Mouse (Mus musculus): ENCODE data around the gene Cd37. TPM values are rescaled to one million over a fixed set of nuclear protein-coding genes. Genes with fewer than 3 reads are reported as not detected.

The Cd37 gene
- total RNA-seq, 1 experiment from 2014 or later, result 7.3 TPM

GRCm38 (mm10) chr7:45234922-45235571 is 3.9 kb downstream of the Cd37 start:
- DNase-seq, result peak; percentile 51

- DNase-seq, result no peak
Observed at GRCm38 (mm10) chr7:45234333-45234841, 4.5 kb downstream of the Cd37 start.

DNA sequence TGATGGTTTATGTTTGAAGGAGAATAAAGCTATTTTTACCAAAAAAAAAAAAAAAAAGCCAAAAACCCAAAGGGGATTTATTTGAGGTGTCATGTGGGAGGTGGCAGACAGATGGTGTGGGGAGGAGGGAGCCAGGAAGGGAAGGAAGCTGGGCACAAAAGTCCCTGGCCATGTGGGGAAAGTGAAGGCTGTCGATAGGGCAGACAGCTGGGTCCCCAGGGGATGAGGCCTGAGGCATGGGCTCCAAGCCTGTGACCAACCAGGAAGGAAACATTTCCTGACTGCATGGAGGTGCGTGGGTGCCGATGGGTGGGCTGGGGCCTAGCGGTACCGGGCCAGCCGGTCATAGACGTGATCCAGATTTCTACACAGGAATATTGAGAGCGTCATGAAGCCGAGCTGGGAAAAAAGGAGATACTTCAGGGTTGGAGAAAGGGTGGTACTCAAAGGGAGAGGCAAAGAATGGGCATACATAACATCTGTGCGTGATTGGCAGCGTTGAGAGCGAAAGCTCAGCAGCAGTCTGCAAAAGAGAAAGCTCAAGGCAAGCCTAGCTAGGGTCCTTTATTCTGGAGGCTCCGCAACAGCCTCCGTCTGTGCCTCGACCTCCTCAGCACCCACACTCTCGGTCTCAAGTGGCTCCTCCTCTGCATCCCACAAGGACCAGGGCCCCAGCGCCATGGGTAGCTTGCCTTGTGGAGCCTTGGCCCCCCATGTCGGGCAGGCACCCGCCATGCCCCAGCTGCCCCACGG is 5.2 kb downstream of the Cd37 start:
- DNase-seq, result no peak

DNA sequence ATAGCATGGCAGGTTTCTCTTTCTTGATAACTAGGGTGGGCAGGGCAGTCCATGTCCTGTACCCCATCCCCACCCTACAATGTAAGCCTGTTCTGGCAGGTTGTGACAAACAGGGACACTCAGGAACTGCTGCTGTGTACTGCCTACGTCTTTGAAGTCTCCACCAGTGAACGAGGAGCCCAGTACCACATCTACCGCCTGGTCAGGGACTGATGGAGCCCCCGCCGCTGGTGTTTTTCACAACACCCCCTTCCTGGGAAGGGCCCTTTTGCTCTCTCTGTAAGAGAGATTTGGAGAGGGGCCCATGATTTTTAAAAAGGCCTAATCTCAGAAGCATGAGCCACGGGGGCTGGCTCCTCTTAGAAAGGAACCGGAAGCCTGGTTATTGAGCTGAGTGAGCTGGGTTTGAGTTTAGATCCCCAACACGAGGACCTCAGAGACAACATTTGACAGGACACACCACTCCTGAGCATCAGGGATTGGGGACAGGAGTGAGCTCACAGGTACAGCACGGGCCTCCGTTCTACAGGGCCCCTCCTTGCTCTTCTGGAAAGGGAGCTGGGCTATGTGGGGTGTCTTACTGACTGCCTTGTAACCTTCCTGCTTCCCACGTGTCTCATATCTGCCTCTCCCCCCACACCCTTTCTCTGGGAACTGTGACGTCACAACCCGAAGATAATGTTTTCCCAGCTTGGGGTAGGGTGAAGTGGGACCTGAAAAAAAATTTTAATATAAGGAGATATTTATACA is 6.0 kb downstream of the Cd37 start:
- no peak for DNase-seq

DNA sequence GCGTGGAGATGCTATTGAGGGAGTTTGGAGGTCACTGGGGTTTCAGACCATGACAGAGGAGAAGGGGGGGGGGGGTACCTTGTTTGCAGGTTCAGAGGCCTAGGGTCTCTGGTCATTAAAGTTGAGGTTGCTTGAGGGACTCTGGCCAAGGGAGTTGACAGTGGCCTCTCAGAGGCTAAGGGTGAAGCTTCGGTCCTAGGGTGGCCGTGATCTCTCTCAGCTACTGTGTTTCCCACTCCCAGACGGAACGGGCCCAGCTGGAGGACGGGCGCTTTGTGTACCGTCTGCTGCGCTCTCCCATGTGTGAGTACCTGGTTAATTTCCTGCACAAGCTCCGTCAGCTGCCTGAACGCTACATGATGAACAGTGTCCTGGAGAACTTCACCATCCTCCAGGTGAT is 7.0 kb downstream of the Cd37 start:
- DNase-seq, result no peak

DNA sequence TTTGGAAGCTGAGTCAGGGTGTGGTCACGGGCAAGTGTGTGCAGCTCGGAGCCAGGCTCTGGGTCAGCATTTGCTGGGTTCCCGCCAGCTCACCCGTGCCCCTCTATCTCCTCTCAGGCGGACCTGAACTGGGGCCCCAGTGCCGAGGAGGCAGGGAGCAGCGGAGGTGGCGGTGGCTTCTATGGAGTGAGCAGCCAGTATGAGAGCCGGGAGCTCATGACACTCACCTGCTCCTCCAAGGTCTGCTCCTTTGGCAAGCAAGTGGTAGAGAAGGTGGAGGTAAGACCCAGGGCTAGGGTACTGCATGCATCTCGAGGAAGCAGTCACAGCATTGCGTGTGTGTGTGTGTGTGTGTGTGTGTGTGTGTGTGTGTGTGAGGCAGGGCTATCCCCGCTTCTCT is 7.7 kb downstream of the Cd37 start:
- no peak for DNase-seq

DNA sequence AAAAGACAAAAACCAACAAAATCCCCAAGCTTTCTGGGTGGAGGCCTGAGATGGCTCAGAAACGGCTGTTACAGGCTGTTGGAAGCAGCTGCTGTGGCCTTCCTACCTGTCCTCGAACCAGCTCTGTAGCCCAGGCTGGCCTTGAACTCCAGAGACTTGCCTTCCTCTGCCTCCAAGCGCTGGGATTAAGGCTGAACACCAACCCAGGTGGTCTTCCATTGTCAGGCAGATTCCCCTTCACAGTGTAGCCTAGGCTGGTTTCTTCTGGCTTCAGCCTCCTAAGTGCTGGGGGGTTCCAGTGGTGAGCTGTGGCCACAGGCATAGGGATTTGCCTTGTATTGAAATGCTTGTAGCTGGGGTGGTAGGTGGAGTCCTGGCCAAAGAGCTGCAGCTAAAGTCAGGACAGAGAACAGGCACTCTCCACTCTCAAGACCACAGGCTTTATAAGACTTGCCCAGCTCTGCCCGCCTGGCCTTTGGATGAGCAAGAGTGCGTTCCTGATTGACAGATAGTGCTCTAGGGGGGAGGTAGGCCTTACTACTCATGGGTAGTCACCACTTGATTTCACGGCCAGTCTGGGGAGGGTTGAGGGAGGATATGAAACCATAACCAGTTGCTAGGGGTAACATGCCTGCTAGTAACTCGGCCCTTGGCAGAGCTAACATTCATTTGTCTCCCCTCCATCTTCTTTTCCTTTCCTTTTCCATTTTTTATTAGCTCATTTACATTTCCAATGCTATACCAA is 9.3 kb downstream of the Cd37 start:
- no peak for DNase-seq

- DNase-seq, result no peak
Observed at GRCm38 (mm10) chr7:45229046-45229445, 9.9 kb downstream of the Cd37 start.

DNA sequence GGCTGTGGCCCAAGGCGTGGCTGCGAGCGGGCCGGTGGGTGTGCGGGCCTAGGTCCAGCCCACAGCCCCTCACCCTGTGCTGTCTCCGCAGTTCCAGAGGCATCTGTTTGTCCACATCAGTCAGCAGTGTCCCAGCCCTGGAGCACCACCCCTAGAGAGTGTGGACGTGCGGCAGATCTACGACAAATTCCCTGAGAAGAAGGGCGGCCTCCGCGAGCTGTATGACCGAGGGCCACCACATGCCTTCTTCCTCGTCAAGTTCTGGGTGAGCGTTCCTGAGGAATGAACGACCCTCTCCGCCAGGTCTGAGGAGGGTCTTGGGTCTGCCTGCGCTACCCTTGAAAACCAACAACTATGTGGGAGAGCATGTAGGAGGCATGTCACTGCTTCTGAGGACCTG is 10.4 kb downstream of the Cd37 start:
- DNase-seq, result no peak

- DNase-seq, result no peak
Observed at GRCm38 (mm10) chr7:45226421-45226820, 12.5 kb downstream of the Cd37 start.

GRCm38 (mm10) chr7:45224826-45225225 is 14.1 kb downstream of the Cd37 start:
- DNase-seq, result no peak

- DNase-seq, result no peak
Observed at GRCm38 (mm10) chr7:45221680-45222079, 17.2 kb downstream of the Cd37 start.

DNA sequence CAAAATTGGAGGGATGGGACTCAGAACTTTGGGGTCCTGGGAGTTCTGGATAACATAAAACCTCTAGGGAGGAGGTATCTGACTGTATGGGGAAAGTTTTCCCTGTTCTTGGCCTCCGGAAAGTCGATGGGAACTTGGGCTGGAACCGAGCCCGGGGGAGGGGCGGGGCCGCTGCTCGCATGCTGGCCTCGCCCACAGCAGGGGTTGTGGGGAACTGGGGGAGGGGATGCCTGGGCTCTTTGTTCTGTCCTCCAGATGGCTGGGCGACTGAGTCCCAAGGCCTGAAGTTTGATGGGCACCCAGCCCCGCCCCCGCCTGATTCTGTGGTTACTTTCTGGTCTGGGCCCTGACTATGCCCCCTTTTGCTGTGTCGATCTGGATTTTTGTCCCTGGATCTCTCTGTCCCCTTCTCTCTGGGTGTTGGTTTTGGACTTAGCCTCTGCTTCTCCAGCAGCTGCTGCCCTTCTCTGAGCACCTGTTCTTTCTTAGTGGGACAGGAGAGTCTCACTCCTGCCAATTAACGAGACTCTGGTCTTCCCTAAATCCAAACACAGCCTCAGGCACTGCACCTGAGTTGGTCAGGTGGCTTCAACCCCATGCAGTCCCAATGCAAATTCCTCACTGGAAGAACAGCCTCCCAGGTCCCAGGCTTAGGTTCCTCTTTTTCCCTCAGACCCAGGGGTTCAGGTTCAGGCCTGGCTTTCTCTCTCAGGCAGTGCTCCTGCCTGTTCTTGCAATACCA is 22.3 kb downstream of the Cd37 start:
- peak; percentile 74 for DNase-seq

GRCm38 (mm10) chr7:45215673-45216441 is 23.1 kb downstream of the Cd37 start, which contains the start of gene Tead2:
TSS of gene Tead2 (plus strand) at chr7:45215753.
- DNase-seq, result peak; percentile 76

GRCm38 (mm10) chr7:45213708-45214107 is 25.2 kb downstream of the Cd37 start:
- DNase-seq, result no peak

- DNase-seq, result no peak
Observed at GRCm38 (mm10) chr7:45212356-45212755, 26.6 kb downstream of the Cd37 start.

DNA sequence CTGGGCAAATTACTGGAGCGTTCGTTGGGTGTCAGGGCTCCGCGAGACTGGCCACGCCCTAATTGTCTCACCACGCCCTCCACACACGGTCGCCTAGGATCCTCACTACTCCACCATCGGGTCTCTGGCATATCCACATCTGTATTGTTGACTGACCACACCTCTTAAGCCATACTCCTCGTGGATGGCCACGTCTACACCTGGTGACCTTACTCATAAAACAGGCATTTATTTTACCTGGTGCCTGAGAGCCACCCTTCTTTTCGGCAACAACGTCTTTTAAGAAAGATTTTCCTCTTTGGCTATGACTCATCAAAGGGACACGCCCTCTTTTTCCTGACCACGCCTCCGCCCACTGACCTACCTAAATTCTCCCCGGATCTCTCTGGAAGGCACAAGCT is 27.1 kb downstream of the Cd37 start, which contains the start of gene Dkkl1:
Gene Dkkl1, minus strand, starts transcription at position 297 of the 401 bp plus-strand sequence.
- peak; percentile 37 for DNase-seq

DNA sequence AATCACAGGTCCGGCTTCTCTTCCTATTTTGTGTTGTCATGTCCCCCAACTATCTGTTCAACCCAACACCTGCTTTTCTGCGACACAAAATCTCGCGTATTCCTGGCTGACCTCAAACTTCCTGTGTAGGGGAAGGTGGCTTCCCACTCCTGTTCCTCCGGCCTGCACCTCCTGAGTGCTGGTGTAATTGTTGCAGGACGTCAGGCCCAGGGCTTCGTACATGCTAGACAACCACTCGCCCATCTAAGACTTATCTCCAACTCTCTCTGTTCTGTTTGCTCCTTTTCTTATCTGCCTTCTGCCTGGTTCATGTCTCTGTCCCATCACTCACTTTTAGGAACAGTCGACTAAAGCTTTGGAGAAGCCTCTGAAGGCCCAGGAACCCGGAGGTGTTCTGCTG is 27.8 kb downstream of the Cd37 start:
- DNase-seq, result no peak

DNA sequence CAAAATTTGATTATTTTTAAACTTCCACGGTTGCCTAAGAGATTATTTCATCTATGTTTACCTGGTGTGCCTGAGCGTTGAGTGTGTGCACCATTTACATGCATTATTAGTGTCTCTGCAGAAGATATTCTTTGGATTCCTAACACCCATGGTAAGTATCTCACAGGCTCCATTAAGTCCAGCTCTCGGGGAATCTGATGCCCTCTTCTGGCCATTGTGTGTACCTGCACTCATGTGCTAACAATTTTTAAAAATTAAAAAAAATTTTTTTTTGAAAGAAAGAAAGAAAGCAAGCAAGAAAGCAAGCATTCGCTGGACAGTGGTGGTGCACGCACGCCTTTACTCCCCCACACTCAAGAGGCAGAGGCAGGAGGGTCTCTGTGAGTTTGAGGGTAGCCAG is 30.7 kb downstream of the Cd37 start:
- no peak for DNase-seq

DNA sequence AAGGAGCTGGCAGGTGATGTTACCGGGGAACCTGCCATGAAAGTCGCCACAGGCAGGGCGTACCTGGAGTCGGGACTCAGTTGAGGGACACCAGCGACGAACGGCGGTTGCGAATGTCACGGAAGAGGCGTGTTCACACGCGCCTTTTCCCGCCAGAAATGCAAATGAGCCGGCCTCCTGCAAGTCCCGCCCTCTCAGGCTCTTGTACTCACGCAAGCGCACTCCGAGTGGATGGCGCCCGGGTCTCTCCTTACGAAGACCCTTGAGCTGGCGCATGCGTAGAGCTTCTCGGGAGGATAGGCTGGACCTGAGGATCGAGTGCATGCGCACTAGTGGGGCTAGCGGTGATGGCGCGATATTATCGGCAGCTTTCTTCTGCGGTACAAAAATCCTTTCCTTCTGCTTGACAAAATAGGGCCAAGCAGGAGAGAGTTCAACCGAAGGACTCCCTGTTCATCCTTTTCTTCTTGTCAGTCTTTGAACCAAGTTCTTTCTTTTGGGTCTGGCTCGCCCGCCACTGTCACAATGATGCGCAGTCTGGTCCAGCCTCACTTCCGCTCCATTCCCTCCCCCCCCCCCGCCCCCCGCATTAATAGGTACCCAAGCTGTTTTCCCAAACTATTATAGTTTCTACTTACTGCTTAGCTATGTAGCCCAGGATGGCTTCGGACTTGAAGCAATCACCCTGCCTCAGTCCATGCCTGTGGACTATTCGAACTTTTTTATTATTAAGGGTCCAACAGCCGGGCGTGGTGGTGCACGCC is 34.4 kb downstream of the Cd37 start, which contains the start of gene Ccdc155:
Gene Ccdc155, minus strand, starts transcription at position 513 of the 764 bp plus-strand sequence.
- DNase-seq, result peak; percentile 92
